Mouse (Mus musculus): Measurements from ENCODE around the gene Cd81. TPM values are rescaled to one million over a fixed set of nuclear protein-coding genes. Genes with fewer than 3 reads are reported as not detected.

Cd81 gene
- polyA plus RNA-seq, 1 experiment from 2014 or later, result 282 TPM

GRCm38 (mm10) chr7:143031816-143032215 is 20.7 kb upstream of the Cd81 start:
- ATAC-seq (ENCODE audit: insufficient read depth, low FRiP score, low TSS enrichment) (no peak), DNase-seq (ENCODE audit: low spot score) (no peak)
- 86% methylated on average over 1 of the region's 1 CpGs for WGBS
- no peak overlapping the region for H3K4me3 ChIP-seq (ENCODE audit: low read depth, low read length)
- no peak overlapping the region for H3K4me2 ChIP-seq (ENCODE audit: low read depth)
- no peaks in the 10 kb centered on the region for H3K27me3 ChIP-seq (ENCODE audit: control insufficient read depth, insufficient read depth, low read length)
- no peaks in the 10 kb centered on the region for H3K9me3 ChIP-seq (ENCODE audit: control insufficient read depth, low read length)
- no peak overlapping the region for H3K9ac ChIP-seq (ENCODE audit: low read length)
- no peak overlapping the region for H3K27ac ChIP-seq (ENCODE audit: low read depth, low read length)
- H3K4me1 ChIP-seq (ENCODE audit: control insufficient read depth, insufficient read depth, low read length), result no peaks in the 10 kb centered on the region
- H3K36me3 ChIP-seq (ENCODE audit: control insufficient read depth, insufficient read depth, low read length), result no peaks in the 10 kb centered on the region

- ATAC-seq (ENCODE audit: insufficient read depth, low FRiP score, low TSS enrichment) (no peak), DNase-seq (ENCODE audit: low spot score) (no peak)
- no peaks in the 10 kb centered on the region for H3K27me3 ChIP-seq (ENCODE audit: control insufficient read depth, insufficient read depth, low read length)
- H3K4me3 ChIP-seq (ENCODE audit: low read depth, low read length), result no peak overlapping the region
- no peaks in the 10 kb centered on the region for H3K9me3 ChIP-seq (ENCODE audit: control insufficient read depth, low read length)
- H3K9ac ChIP-seq (ENCODE audit: low read length), result no peak overlapping the region
- H3K27ac ChIP-seq (ENCODE audit: low read depth, low read length), result no peak overlapping the region
- no peaks in the 10 kb centered on the region for H3K4me1 ChIP-seq (ENCODE audit: control insufficient read depth, insufficient read depth, low read length)
- WGBS, result 88% methylated on average over 4 of the region's 4 CpGs
- no peaks in the 10 kb centered on the region for H3K36me3 ChIP-seq (ENCODE audit: control insufficient read depth, insufficient read depth, low read length)
- no peak overlapping the region for H3K4me2 ChIP-seq (ENCODE audit: low read depth)
These were observed 19.0 kb upstream of the Cd81 start for GRCm38 (mm10) chr7:143033581-143033980.

- H3K9ac ChIP-seq (ENCODE audit: low read length), result no peak overlapping the region
- DNase-seq (ENCODE audit: low spot score), result no peak
These were observed 18.4 kb upstream of the Cd81 start for GRCm38 (mm10) chr7:143034112-143034511.

GRCm38 (mm10) chr7:143034519-143035450 is 17.8 kb upstream of the Cd81 start:
- Histone ChIP-seq H3K4me2 (ENCODE audit: low read depth) (no peak overlapping the region), H3K27ac (ENCODE audit: low read depth, low read length) (no peak overlapping the region), H3K9ac (ENCODE audit: low read length) (no peak overlapping the region), H3K4me3 (ENCODE audit: low read depth, low read length) (no peak overlapping the region), H3K9me3 (ENCODE audit: control insufficient read depth, low read length) (no peaks in the 10 kb centered on the region), H3K4me1 (ENCODE audit: control insufficient read depth, insufficient read depth, low read length) (no peaks in the 10 kb centered on the region), H3K27me3 (ENCODE audit: control insufficient read depth, insufficient read depth, low read length) (no peaks in the 10 kb centered on the region), H3K36me3 (ENCODE audit: control insufficient read depth, insufficient read depth, low read length) (no peaks in the 10 kb centered on the region)
- WGBS, result 91% methylated on average over 8 of the region's 8 CpGs
- DNase-seq (ENCODE audit: low spot score), result no peak
- no peak for ATAC-seq (ENCODE audit: insufficient read depth, low FRiP score, low TSS enrichment)

More at GRCm38 (mm10) chr7:143034112-143034511, 18.4 kb upstream of the Cd81 start:
- Histone ChIP-seq H3K27me3 (ENCODE audit: control insufficient read depth, insufficient read depth, low read length) (no peaks in the 10 kb centered on the region), H3K9me3 (ENCODE audit: control insufficient read depth, low read length) (no peaks in the 10 kb centered on the region), H3K27ac (ENCODE audit: low read depth, low read length) (no peak overlapping the region), H3K4me3 (ENCODE audit: low read depth, low read length) (no peak overlapping the region), H3K4me2 (ENCODE audit: low read depth) (no peak overlapping the region), H3K4me1 (ENCODE audit: control insufficient read depth, insufficient read depth, low read length) (no peaks in the 10 kb centered on the region), H3K36me3 (ENCODE audit: control insufficient read depth, insufficient read depth, low read length) (no peaks in the 10 kb centered on the region)
- ATAC-seq (ENCODE audit: insufficient read depth, low FRiP score, low TSS enrichment), result no peak
- 90% methylated on average over 2 of the region's 2 CpGs for WGBS

- H3K27me3 ChIP-seq (ENCODE audit: control insufficient read depth, insufficient read depth, low read length), result no peaks in the 10 kb centered on the region
- H3K9me3 ChIP-seq (ENCODE audit: control insufficient read depth, low read length), result no peaks in the 10 kb centered on the region
- no peak overlapping the region for H3K4me3 ChIP-seq (ENCODE audit: low read depth, low read length)
- no peaks in the 10 kb centered on the region for H3K36me3 ChIP-seq (ENCODE audit: control insufficient read depth, insufficient read depth, low read length)
- H3K4me1 ChIP-seq (ENCODE audit: control insufficient read depth, insufficient read depth, low read length), result no peaks in the 10 kb centered on the region
- H3K4me2 ChIP-seq (ENCODE audit: low read depth), result no peak overlapping the region
- no peak overlapping the region for H3K27ac ChIP-seq (ENCODE audit: low read depth, low read length)
- ATAC-seq (ENCODE audit: insufficient read depth, low FRiP score, low TSS enrichment) (no peak), DNase-seq (ENCODE audit: low spot score) (no peak)
- no peak overlapping the region for H3K9ac ChIP-seq (ENCODE audit: low read length)
- 75% methylated on average over 3 of the region's 3 CpGs for WGBS
These were observed 15.8 kb upstream of the Cd81 start for GRCm38 (mm10) chr7:143036787-143037186.

GRCm38 (mm10) chr7:143037306-143037705 is 15.2 kb upstream of the Cd81 start:
- Histone ChIP-seq H3K4me2 (ENCODE audit: low read depth) (no peak overlapping the region), H3K27me3 (ENCODE audit: control insufficient read depth, insufficient read depth, low read length) (no peaks in the 10 kb centered on the region), H3K4me3 (ENCODE audit: low read depth, low read length) (no peak overlapping the region), H3K27ac (ENCODE audit: low read depth, low read length) (no peak overlapping the region), H3K4me1 (ENCODE audit: control insufficient read depth, insufficient read depth, low read length) (no peaks in the 10 kb centered on the region), H3K36me3 (ENCODE audit: control insufficient read depth, insufficient read depth, low read length) (no peaks in the 10 kb centered on the region), H3K9me3 (ENCODE audit: control insufficient read depth, low read length) (no peaks in the 10 kb centered on the region), H3K9ac (ENCODE audit: low read length) (no peak overlapping the region)
- ATAC-seq (ENCODE audit: insufficient read depth, low FRiP score, low TSS enrichment), result no peak
- no peak for DNase-seq (ENCODE audit: low spot score)
- 87% methylated on average over 4 of the region's 4 CpGs for WGBS

GRCm38 (mm10) chr7:143038174-143038931 is 14.2 kb upstream of the Cd81 start:
- WGBS, result 88% methylated on average over 3 of the region's 3 CpGs

GRCm38 (mm10) chr7:143040561-143040960 is 12.0 kb upstream of the Cd81 start:
- Histone ChIP-seq H3K27ac (ENCODE audit: low read depth, low read length) (no peak overlapping the region), H3K9ac (ENCODE audit: low read length) (no peak overlapping the region), H3K27me3 (ENCODE audit: control insufficient read depth, insufficient read depth, low read length) (no peaks in the 10 kb centered on the region), H3K4me1 (ENCODE audit: control insufficient read depth, insufficient read depth, low read length) (no peaks in the 10 kb centered on the region), H3K4me3 (ENCODE audit: low read depth, low read length) (no peak overlapping the region), H3K36me3 (ENCODE audit: control insufficient read depth, insufficient read depth, low read length) (no peaks in the 10 kb centered on the region), H3K4me2 (ENCODE audit: low read depth) (no peak overlapping the region), H3K9me3 (ENCODE audit: control insufficient read depth, low read length) (no peaks in the 10 kb centered on the region)
- DNase-seq (ENCODE audit: low spot score) (no peak), ATAC-seq (ENCODE audit: insufficient read depth, low FRiP score, low TSS enrichment) (no peak)
- 91% methylated on average over 3 of the region's 3 CpGs for WGBS

More at GRCm38 (mm10) chr7:143038174-143038931, 14.2 kb upstream of the Cd81 start:
- no peak overlapping the region for H3K4me2 ChIP-seq (ENCODE audit: low read depth)
- H3K4me1 ChIP-seq (ENCODE audit: control insufficient read depth, insufficient read depth, low read length), result no peaks in the 10 kb centered on the region
- H3K9me3 ChIP-seq (ENCODE audit: control insufficient read depth, low read length), result no peaks in the 10 kb centered on the region
- no peak overlapping the region for H3K9ac ChIP-seq (ENCODE audit: low read length)
- H3K27me3 ChIP-seq (ENCODE audit: control insufficient read depth, insufficient read depth, low read length), result no peaks in the 10 kb centered on the region
- ATAC-seq (ENCODE audit: insufficient read depth, low FRiP score, low TSS enrichment) (no peak), DNase-seq (ENCODE audit: low spot score) (no peak)
- no peak overlapping the region for H3K27ac ChIP-seq (ENCODE audit: low read depth, low read length)
- H3K4me3 ChIP-seq (ENCODE audit: low read depth, low read length), result no peak overlapping the region
- no peaks in the 10 kb centered on the region for H3K36me3 ChIP-seq (ENCODE audit: control insufficient read depth, insufficient read depth, low read length)

Measured in neural tube, embryonic 11.5 days (tissue).